Mouse (Mus musculus) C2C12 (cell line): ENCODE data around the gene Stpg1. TPM values are rescaled to one million over a fixed set of nuclear protein-coding genes. Genes with fewer than 3 reads are reported as not detected.

ENCODE experiments used
- H3K27me3 ChIP-seq: one replicate; pipeline ENCODE4 v1.6.1; 2011; ENCODE audit not compliant: control insufficient read depth, insufficient read depth, insufficient read length
- H3K36me3 ChIP-seq: one replicate; pipeline ENCODE4 v1.6.1; 2011; ENCODE audit not compliant: control insufficient read depth, insufficient read depth
- H3K4me3 ChIP-seq: one replicate; pipeline ENCODE4 v1.5.1; 2011; ENCODE audit warnings: mild to moderate bottlenecking, control low read depth; ENCODE audit not compliant: poor library complexity, insufficient read depth, severe bottlenecking
- H3K79me2 ChIP-seq: one replicate; pipeline ENCODE4 v1.6.1; 2011; ENCODE audit not compliant: control insufficient read depth, insufficient read depth
- H3K79me3 ChIP-seq: one replicate; pipeline ENCODE4 v1.6.1; 2011; ENCODE audit warnings: low read depth, control low read depth
- H3ac ChIP-seq: one replicate; pipeline ENCODE3; 2011; ENCODE audit warnings: low read depth; ENCODE audit not compliant: control insufficient read depth, insufficient read length
- CEBPB ChIP-seq: IDR thresholded peaks from one replicate; pipeline ENCODE4 v1.6.1; 2011; ENCODE audit warnings: low read depth, mild to moderate bottlenecking, control low read depth, moderate library complexity
- CTCF ChIP-seq: IDR thresholded peaks from one replicate; pipeline ENCODE4 v1.5.1; 2011; ENCODE audit not compliant: control insufficient read depth, insufficient read depth, insufficient read length
- FOSL1 ChIP-seq: IDR thresholded peaks from one replicate; pipeline ENCODE4 v1.8.0; 2011; ENCODE audit warnings: mild to moderate bottlenecking, low read length; ENCODE audit not compliant: poor library complexity, insufficient read depth, severe bottlenecking
- MAX ChIP-seq: IDR thresholded peaks from one replicate; pipeline ENCODE4 v1.6.1; 2011; ENCODE audit warnings: mild to moderate bottlenecking, control low read depth
- MYOD1 ChIP-seq: IDR thresholded peaks from one replicate; pipeline ENCODE4 v1.6.1; 2011; ENCODE audit warnings: low read depth; ENCODE audit not compliant: control insufficient read depth, insufficient read length
- MYOG ChIP-seq: IDR thresholded peaks from one replicate; pipeline ENCODE4 v1.6.1; 2011; ENCODE audit not compliant: control insufficient read depth, insufficient read length; ENCODE audit errors: extremely low read depth
- USF1 ChIP-seq: IDR thresholded peaks from one replicate; pipeline ENCODE4 v1.6.1; 2011; ENCODE audit warnings: low read depth, mild to moderate bottlenecking, control low read depth, moderate library complexity
- polyA plus RNA-seq: library from polyadenylated mRNA; unstranded; fragments of >200 nt; fragmentation: generic; extraction: Trizol; gene quantifications from one replicate; pipeline ENCODE4 v1.2.1, GENCODE M21; 2012; ENCODE audit warnings: missing spikeins

Stpg1 gene
- polyA plus RNA-seq, 1 experiment, result 0.01 TPM

- no peak overlapping the region for H3ac ChIP-seq
- H3K79me3 ChIP-seq, result no peaks in the 10 kb centered on the region
- no peak for TF ChIP-seq MYOG
- TF ChIP-seq CTCF, result no peak
- TF ChIP-seq MYOD1, result no peak
- TF ChIP-seq FOSL1, result no peak
- TF ChIP-seq MAX, result no peak
- TF ChIP-seq CEBPB, result no peak
- TF ChIP-seq USF1, result no peak
- H3K36me3 ChIP-seq, result no peaks in the 10 kb centered on the region
- H3K79me2 ChIP-seq, result no peaks in the 10 kb centered on the region
- no peak overlapping the region for H3K4me3 ChIP-seq
- peaks cover 3% of the 10 kb centered on the region for H3K27me3 ChIP-seq
Measured at GRCm38 (mm10) chr4:135505794-135506193, 11.2 kb downstream of the Stpg1 start.

- no peaks in the 10 kb centered on the region for H3K36me3 ChIP-seq
- H3K79me2 ChIP-seq, result no peaks in the 10 kb centered on the region
- no peak overlapping the region for H3ac ChIP-seq
- H3K27me3 ChIP-seq, result peaks cover 3% of the 10 kb centered on the region
- TF ChIP-seq CEBPB (no peak), FOSL1 (no peak), USF1 (no peak), CTCF (no peak), MYOD1 (no peak)
- no peaks in the 10 kb centered on the region for H3K79me3 ChIP-seq
- no peak overlapping the region for H3K4me3 ChIP-seq
Measured at GRCm38 (mm10) chr4:135507547-135508350, 13.2 kb downstream of the Stpg1 start.

DNA sequence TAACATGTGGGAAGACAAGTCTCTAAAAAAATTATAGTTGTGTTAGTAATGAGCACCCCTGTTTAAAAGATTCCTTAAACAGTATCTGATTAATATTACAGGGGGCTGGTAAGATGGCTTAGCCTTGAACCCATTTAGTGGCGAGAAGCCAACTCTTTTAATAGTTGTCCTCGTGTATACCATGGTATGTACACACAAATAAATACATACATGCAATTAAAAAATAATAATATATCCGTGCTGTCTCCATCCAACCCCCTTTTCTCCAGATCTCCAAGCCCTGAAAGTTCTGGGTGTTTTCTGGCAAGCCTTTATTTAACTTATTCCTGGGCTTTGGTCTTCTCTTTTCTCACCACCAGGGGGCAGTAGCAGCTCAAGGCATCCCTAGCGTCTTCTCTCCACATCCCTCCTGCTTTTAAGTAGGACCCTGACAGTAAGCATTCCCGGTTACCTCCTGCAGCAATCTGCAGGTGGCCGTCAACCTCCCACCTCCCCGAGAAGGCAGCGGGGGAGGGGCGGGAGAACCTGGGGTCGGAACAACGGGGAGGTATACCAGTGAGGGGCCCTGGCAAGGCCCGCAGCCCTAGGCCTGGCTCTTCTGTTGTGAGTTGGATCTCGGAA, 13.9 kb downstream of the Stpg1 start:
- Histone ChIP-seq H3K36me3 (no peaks in the 10 kb centered on the region), H3K4me3 (no peak overlapping the region), H3ac (no peak overlapping the region), H3K79me3 (no peaks in the 10 kb centered on the region), H3K79me2 (no peaks in the 10 kb centered on the region), H3K27me3 (peaks cover 3% of the 10 kb centered on the region)
- no peak for TF ChIP-seq MYOG
- TF ChIP-seq CTCF, result peak; percentile 30

GRCm38 (mm10) chr4:135509515-135509914, 14.9 kb downstream of the Stpg1 start:
- no peaks in the 10 kb centered on the region for H3K79me2 ChIP-seq
- H3K27me3 ChIP-seq, result peaks cover 3% of the 10 kb centered on the region
- no peak for TF ChIP-seq FOSL1
- no peak for TF ChIP-seq CTCF
- no peak for TF ChIP-seq MYOD1
- no peak for TF ChIP-seq CEBPB
- no peaks in the 10 kb centered on the region for H3K79me3 ChIP-seq
- H3ac ChIP-seq, result no peak overlapping the region
- no peak overlapping the region for H3K4me3 ChIP-seq
- H3K36me3 ChIP-seq, result no peaks in the 10 kb centered on the region

DNA sequence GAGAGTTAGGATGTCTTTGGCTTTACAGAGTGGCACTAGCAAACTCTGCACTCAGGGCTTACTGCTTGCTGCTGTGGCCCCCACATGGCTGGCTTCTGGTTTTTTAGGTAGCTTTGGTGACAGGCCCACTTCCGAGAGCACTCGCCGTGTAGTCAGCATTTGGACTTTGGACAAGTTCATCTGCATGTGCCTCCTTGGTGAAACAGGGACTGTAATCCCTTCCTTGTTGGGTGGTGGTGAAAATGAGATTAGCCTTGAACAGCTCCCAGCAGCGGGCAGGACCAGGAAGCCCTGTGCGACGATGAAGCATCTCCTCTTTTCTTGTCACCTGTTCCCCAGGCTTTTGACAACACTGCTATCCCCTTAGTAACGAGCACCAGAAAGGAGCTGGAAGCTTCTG, 19.3 kb downstream of the Stpg1 start:
- no peak for TF ChIP-seq MAX
- Histone ChIP-seq H3K36me3 (no peaks in the 10 kb centered on the region), H3ac (no peak overlapping the region), H3K79me2 (no peaks in the 10 kb centered on the region), H3K4me3 (no peak overlapping the region), H3K79me3 (no peaks in the 10 kb centered on the region), H3K27me3 (no peaks in the 10 kb centered on the region)

GRCm38 (mm10) chr4:135514925-135515324, 20.3 kb downstream of the Stpg1 start:
- Histone ChIP-seq H3K36me3 (no peaks in the 10 kb centered on the region), H3K27me3 (no peaks in the 10 kb centered on the region), H3K79me3 (no peaks in the 10 kb centered on the region), H3K79me2 (no peaks in the 10 kb centered on the region), H3ac (no peak overlapping the region), H3K4me3 (no peak overlapping the region)
- TF ChIP-seq USF1, result no peak
- TF ChIP-seq MYOD1, result no peak
- no peak for TF ChIP-seq CTCF
- TF ChIP-seq FOSL1, result no peak
- no peak for TF ChIP-seq CEBPB
- no peak for TF ChIP-seq MYOG
- no peak for TF ChIP-seq MAX
